Comparison of ENCODE assay signal across 16 mouse cellular contexts in genomic region chr13:32167806-32168205, GRCm38 (mm10).
"Had no signal": no experiment of that assay in that cellular context is flagged by ENCODE, and none has a peak within 500 bp of the region (broad histone marks: within the 10 kb centered on the region; RNA-seq: fewer than 3 reads in every experiment).

No protein-coding gene starts in this region.

- H3K27ac ChIP-seq: lung, embryonic 15.5 days; macrophage; midbrain, embryonic 12.5 days; midbrain, embryonic 15.5 days; neural tube, embryonic 12.5 days; stomach, embryonic 15.5 days; stomach, postnatal 0 days had no signal

- H3K27me3 ChIP-seq: megakaryocyte, embryonic 14.5 days; midbrain, embryonic 12.5 days; midbrain, embryonic 15.5 days; neural tube, embryonic 12.5 days; stomach, embryonic 15.5 days had no signal

- H3K4me1 ChIP-seq: lung, embryonic 15.5 days; midbrain, embryonic 12.5 days; midbrain, embryonic 15.5 days; neural tube, embryonic 12.5 days; stomach, embryonic 15.5 days had no signal

- H3K4me3 ChIP-seq: lung, embryonic 15.5 days; megakaryocyte, embryonic 14.5 days; midbrain, embryonic 12.5 days; midbrain, embryonic 15.5 days; neural tube, embryonic 12.5 days; stomach, embryonic 15.5 days had no signal

- DNase-seq: liver, postnatal 0 days; lung, adult 2 months; lung, postnatal 14 days; lung, postnatal 36 days; right cerebral cortex, postnatal 14 days; thymus, adult 2 months; thymus, postnatal 25 days; thymus, postnatal 4 days had no signal

- H3K36me3 ChIP-seq: lung, embryonic 15.5 days; midbrain, embryonic 12.5 days; midbrain, embryonic 15.5 days; neural tube, embryonic 12.5 days; stomach, embryonic 15.5 days had no signal
